Mouse (Mus musculus) frontal cortex, postnatal 25 days (tissue): ENCODE data around the gene Gpatch11.
"Not testable (repeated sequence)": the region's sequence is repeated elsewhere in the genome, so short reads cannot be mapped to it uniquely, and the experiment has no call there.

ENCODE experiments used
- DNase-seq, 2 experiments: peaks; one replicate each; pipeline ENCODE4 v3.0.0; 2022; ENCODE audit warnings: low spot score in 2 of 2

Gpatch11 gene

GRCm38 (mm10) chr17:78834856-78835835 is at the start of gene Gpatch11, which contains the start of gene Heatr5b:
Gpatch11 (plus strand) TSS chr17:78835567.
Heatr5b (minus strand) TSS chr17:78835364.
- DNase-seq: peak; percentile 90 to 95

DNA sequence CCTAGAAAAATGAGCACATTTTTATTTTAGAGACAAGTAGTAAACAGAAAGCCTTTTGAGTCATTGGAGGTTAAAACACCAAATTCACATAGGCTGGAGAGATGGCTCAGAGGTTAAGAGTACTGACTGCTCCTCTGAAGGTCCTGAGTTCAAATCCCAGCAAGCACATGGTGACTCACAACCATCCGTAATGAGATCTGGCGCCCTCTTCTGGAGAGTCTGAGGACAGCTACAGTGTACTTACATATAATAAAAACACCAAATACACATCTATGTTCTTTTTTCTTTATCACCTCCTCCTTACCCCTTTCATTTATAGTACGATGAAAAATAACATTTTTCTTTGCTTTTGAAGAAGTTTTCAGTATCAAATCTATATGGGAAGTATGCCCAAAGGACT is 47.1 kb upstream of the Gpatch11 start:
- not testable (repeated sequence) for DNase-seq

DNA sequence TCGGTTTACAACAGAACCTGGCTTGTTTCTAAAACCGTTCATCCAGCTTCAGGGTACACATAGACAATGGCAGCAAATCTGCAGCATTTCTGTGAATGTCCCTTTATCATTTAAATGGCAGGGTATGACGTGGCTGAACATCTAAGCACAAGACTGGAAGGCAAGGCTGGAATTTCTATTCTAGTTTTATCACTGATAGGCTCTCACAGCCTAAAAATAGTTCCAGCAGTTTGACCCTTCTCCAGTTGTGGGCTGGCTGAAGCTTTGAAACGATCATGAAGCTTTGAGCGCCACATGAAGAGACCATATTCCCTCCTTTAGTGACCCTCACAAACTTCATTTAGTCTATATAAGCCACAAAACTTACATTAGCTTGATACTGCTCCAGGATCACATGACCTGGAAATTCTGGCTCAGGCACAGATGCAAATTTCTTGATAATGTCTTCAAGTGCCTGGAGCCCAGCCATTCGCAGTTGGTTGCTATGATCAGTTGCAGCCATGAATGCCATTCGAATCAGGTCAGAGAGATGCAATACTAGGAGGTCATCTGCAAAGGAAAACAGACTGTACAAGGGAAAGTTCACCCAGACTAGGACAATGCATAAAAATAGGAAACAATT is 44.2 kb upstream of the Gpatch11 start:
- DNase-seq: no peak

DNA sequence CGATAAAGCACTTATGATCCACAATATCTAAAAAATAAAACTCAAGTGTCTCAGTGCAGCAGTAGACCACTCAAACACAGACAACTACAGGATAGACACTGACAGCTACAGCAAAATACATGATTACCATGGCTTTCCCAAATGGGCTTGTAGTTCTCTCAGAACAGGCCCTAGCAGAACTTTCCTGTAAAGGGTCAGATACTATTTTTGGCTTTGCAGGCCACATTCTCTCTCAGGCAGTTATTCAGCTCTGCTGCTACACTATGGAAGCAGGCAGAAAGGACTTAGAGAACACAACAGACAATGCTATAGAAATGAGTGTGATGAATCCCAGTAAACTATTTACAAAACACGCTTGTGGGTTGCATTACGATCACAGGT is 43.7 kb upstream of the Gpatch11 start:
- DNase-seq: no peak

GRCm38 (mm10) chr17:78792122-78792521 is 43.2 kb upstream of the Gpatch11 start:
- no peak for DNase-seq

DNA sequence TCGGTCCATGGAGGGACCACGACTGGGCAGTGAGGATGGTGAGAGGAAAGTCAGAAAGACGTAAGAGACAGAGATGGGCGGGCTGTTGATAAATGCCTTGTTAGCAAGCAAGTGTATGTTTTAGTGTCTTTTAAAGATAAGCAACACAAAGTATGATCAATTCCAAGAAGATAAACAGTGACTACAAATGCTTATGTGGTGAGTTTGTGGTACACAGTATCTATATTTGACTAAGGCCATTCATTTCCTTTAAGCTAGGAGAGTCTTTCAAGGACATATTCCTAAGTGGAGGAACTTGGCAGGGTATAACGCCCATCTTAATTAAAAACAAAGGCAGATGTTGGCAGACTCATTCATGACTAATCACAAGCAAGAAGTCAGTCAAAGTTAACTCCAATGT is 41.0 kb upstream of the Gpatch11 start:
- no peak for DNase-seq

- DNase-seq: no peak
Observed at GRCm38 (mm10) chr17:78797222-78797621, 38.1 kb upstream of the Gpatch11 start.

DNA sequence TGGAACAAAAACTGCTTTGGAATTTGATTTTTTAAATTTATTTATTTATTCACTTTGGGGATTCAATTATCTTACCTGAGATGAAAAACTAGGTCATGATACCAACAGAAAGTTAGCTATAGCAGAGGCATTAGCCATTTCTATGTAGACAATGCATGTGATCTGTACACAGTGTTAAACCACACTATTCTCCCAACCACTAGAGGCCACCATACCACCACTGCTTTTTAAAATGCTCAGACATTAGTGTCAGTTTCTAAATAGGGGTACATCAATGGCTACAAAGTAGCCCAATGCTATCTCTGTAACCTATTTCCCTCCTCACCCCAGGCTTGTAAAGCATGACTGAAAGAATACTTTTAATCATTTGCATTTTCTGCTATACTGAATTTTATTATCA is 26.3 kb upstream of the Gpatch11 start:
- DNase-seq: no peak

DNA sequence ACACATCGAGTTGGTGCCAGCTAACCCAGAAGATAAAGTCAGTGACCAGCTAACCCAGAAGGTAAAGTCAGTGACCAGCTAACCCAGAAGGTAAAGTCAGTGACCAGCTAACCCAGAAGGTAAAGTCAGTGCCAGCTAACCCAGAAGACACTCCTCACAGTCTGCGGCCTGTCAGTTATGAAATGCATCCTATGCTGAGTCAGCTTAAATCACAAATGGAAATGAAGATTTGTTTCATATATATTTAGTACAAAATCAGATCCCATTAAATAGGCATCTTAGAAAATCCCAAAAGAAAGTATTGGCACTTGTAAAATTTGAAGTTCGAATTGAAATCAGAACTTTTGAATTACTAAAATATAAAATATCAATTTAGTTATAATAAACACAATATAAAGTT is 25.8 kb upstream of the Gpatch11 start:
- DNase-seq: no peak

- DNase-seq: no peak
Observed at GRCm38 (mm10) chr17:78824346-78824745, 11.0 kb upstream of the Gpatch11 start.

DNA sequence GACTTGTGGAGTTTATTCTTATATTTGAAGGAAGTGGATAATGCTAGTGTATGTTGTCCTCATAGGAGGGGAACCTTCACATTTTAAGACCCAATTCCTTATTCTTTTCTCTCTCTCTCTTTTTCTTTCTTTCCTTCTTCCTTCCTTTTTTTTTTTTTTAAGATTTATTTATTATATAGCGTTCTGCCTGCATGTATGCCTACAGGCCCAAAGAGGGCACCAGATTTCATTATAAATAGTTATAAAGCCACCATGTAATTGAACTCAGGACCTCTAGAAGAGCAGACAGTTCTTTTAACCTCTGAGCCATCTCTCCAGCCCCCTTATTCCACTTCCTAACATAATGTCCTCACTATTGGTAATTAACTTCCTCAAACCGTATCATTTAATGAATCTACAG is 689 bp downstream of the Gpatch11 start:
- DNase-seq: no peak

GRCm38 (mm10) chr17:78842271-78842928 is 7.0 kb downstream of the Gpatch11 start:
- DNase-seq: no peak

DNA sequence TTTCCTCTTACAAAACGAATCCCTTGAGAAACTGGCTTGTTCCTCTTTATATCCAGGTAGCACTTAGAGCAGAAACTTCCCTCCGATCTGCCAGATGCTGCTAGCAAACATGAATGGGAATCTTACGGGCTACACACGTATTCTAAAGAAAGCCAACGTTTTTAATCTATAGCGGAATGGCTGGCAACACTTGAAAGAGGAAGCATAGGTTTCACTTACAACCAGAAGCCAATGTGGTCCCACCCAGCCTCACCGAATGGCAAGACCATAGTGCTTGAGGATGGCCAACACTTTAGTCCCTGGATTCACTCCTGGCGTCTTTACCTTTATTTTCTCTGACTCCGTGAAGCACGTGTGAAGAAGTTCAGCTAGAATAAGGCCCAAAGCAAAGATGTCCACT is 20.9 kb downstream of the Gpatch11 start:
- DNase-seq: no peak

DNA sequence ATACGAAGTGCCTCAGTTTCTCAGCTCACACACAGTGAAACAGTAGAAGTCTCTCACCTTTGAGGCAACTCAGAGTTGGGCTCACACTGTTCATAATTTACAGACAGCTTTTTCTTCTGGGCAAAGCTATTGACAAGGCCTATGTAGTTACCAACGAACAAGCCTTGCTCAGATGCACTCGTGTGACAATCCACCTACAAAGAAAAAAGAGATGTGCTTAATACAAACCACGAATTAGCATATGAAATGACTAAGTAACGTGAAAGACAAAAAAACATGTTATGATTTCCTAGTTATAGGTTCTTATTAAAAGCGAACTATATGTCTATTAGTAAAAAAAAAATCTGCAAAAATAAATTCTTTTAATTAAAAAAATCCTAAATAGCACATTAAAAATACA is 38.5 kb downstream of the Gpatch11 start:
- DNase-seq: no peak

- DNase-seq: no peak
Observed at GRCm38 (mm10) chr17:78881878-78882304, 46.5 kb downstream of the Gpatch11 start.

DNA sequence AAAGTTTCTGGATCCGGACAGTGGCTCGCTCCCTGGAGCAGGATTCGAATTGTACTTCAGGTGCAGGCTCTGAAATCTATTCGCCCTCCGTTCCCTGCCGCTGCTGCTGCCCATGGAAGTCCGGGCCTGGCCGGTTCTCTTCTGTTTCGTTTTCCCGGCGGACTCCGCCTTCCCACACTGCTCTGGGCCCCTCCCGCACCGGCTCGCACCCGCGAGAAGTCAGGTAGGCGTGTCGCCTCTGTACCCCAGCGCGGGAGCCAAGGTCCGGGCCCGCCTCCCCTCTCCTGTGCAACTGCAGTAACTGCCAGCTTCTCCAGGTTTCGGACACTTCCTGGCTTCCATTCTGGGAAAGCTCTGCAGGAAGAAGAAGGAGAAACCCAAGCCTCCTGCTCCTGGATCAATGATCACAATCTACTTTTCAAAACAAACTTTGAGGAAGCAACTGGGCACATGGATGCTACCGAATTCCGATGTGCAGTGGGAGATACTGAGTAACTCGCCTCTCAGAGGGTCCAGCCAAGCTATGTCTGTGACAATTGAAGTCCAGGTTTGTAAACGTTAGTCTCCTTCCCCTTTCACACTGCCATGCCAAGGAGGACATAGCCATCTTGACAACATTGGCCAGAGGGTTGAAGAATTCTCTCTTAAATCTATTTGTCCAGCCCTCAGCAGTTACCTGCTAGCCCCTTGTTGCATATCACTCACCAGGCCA is 47.2 kb downstream of the Gpatch11 start, which contains the start of gene Eif2ak2:
Eif2ak2 (minus strand) TSS at position 173 of the 712 bp plus-strand sequence.
- peak; percentile 34 to 37 for DNase-seq

- no peak for DNase-seq
Observed at GRCm38 (mm10) chr17:78883291-78883690, 47.9 kb downstream of the Gpatch11 start.

DNA sequence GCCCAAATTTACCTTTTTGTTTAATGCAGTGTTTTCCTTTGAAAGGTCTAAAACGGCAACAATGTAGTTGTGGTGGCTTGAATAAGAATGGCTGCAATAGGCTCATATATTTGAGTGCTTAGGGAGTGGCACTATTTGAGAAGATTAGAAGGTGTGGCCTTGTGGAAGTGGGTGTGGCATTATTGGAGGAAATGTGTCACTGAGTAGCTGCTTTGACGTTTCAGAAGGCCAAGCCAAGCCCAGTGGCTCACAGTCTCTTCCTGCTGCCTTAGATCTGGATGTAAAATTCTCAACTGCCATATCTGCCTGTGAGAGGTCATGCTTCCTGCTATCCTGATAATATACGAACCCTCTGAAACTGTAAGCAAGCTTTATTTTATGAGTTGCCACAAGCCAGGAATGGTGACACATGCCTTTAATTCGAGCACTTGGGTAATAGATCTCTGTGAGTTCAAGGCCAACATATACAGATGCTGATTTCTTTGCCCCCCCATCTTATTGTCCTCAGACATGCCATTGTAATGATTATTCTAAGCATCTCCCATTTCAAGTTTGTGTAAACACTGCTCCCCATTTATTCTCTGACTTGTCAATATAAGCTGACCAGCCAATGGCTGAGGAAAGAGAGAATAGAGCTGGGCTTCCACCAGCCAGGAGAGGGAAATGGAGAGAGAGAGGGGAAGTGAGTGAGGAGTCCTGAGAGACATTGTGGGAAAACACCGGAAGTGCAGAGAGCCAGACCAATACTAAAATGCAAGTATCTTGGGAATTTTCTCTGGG is 50.1 kb downstream of the Gpatch11 start:
- DNase-seq: no peak

- DNase-seq: no peak
Observed at GRCm38 (mm10) chr17:78888554-78888953, 53.2 kb downstream of the Gpatch11 start.

DNA sequence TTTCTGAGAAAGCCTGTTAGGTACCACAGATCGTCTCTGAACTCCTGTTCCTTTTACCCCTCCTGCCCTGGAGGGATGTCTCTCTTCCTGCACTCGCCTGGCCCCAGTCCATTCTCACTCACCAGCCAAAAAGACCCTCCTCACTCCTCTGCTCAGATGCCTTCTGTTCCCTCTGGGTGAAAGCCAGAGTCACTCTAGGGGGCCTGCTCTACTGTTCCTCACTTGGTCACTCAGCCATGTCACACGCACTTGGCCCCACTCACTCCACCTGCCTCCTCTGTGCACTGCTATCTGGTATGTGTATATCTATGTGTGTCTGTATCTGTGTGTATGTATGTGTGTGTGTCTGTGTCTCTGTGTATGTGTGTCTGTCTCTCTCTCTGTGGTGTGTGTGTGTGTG is 53.8 kb downstream of the Gpatch11 start:
- no peak for DNase-seq

DNA sequence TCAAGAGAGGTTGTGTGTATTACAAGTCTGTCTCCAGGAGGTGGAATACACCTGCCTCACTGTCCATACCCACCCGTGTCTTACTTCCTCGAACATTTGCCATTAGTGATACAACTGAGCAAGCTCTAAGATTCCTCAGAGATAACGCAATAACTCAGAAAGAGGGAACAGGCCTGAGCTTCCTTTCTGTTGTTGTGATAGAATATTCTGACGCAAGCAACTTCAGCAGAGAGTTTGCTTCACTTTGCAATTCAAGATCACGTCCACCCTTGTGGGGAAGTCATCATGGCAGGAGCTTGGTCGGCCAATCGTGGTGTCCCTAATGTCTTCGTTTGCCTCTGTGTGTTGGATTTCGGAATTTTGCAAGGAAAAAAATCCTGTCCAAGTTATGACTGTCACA is 55.7 kb downstream of the Gpatch11 start:
- DNase-seq: no peak
